Mouse (Mus musculus) midbrain, embryonic 11.5 days (tissue): ENCODE measurements around the gene Smyd1. TPM values are rescaled to one million over a fixed set of nuclear protein-coding genes. Genes with fewer than 3 reads are reported as not detected.
A peak's percentile ranks its signal among the peaks of the same experiment; 100 is the strongest.

Source experiments
- ATAC-seq: fragments of 200-750 bp; cut with Nextera tagmentation; 2 replicates; pipeline ENCODE4 v1.8.0; 2017; ENCODE audit warnings: moderate TSS enrichment, moderate library complexity; ENCODE audit not compliant: low FRiP score
- DNase-seq: peaks from one replicate; pipeline ENCODE4 v3.0.0; 2015; ENCODE audit warnings: low spot score; ENCODE audit errors: missing footprints
- H3K27ac ChIP-seq: fragments of 300-500 bp; sonication (generic); 2 replicates; pipeline ENCODE4 v1.5.1; 2014; ENCODE audit warnings: low read depth, low read length
- H3K27me3 ChIP-seq: fragments of 300-500 bp; sonication (generic); 2 replicates; pipeline ENCODE4 v1.6.1; 2014; ENCODE audit warnings: mild to moderate bottlenecking, low read length, moderate library complexity, mixed read lengths; ENCODE audit not compliant: control insufficient read depth, insufficient read depth
- H3K36me3 ChIP-seq: fragments of 300-500 bp; sonication (generic); 2 replicates; pipeline ENCODE4 v1.6.1; 2014; ENCODE audit warnings: mild to moderate bottlenecking, low read length, moderate library complexity, mixed read lengths; ENCODE audit not compliant: control insufficient read depth, insufficient read depth
- H3K4me1 ChIP-seq: fragments of 300-500 bp; sonication (generic); 2 replicates; pipeline ENCODE4 v1.6.1; 2014; ENCODE audit warnings: low read length; ENCODE audit not compliant: control insufficient read depth, insufficient read depth
- H3K4me2 ChIP-seq: fragments of 300-500 bp; sonication (generic); 2 replicates; pipeline ENCODE4 v1.6.1; 2014; ENCODE audit warnings: mild to moderate bottlenecking, moderate library complexity
- H3K4me3 ChIP-seq: fragments of 300-500 bp; sonication (generic); 2 replicates; pipeline ENCODE4 v1.5.1; 2014; ENCODE audit warnings: low read depth, low read length
- H3K9ac ChIP-seq: fragments of 300-500 bp; sonication (generic); 2 replicates; pipeline ENCODE4 v1.6.1; 2014; ENCODE audit warnings: low read length
- H3K9me3 ChIP-seq: fragments of 300-500 bp; sonication (generic); 2 replicates; pipeline ENCODE4 v1.6.1; 2016; ENCODE audit warnings: low read length; ENCODE audit not compliant: control insufficient read depth
- WGBS: fragments of 180-500 bp; shearing (Covaris S2); extraction: QIAGEN DNeasy Blood & Tissue Kit; methylation state at CpG from one replicate; pipeline ENCODE4 v1.1.7; 2014; 5-methylcytosine and 5-hydroxymethylcytosine counted together
- polyA plus RNA-seq: library from polyadenylated mRNA; unstranded; fragments of >200 nt; fragmentation: Nextera tagmentation; extraction: Ambion mirVana; gene quantifications from 2 replicates; pipeline ENCODE4 v1.2.1, GENCODE M21; 2014

Gene Smyd1
- polyA plus RNA-seq, 1 experiment from 2014 or later = 0.12 TPM

DNA sequence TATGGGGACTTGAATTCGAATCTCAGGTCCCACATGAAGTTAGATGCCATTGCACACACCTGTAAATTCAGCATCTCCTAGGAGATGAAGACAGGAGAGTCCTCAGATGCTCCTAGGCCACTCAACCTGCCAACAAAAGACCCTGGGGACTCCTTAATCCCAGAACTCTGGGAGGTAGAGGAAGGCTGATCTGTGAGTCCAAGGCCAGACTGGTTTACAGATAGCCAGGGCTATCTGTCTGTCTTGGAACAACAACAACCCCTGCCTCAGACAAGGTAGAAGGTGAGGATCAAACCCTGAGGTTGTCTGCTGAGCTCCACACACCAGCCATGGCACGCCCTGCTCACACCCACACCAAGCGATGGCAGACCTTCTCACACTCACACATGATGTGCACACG, 62.9 kb downstream of the Smyd1 start:
- Histone ChIP-seq H3K9me3 (no peaks in the 10 kb centered on the region), H3K36me3 (no peaks in the 10 kb centered on the region)
- WGBS = 86% methylated on average over 4 of the region's 4 CpGs

GRCm38 (mm10) chr6:71258562-71258961, 63.5 kb downstream of the Smyd1 start:
- no peaks in the 10 kb centered on the region for H3K9me3 ChIP-seq
- H3K36me3 ChIP-seq = no peaks in the 10 kb centered on the region
- no peak overlapping the region for H3K27ac ChIP-seq
- DNase-seq (no peak), ATAC-seq (no peak)
- H3K27me3 ChIP-seq = no peaks in the 10 kb centered on the region
- H3K4me2 ChIP-seq = no peak overlapping the region
- H3K9ac ChIP-seq = no peak overlapping the region
- 89% methylated on average over 2 of the region's 2 CpGs for WGBS
- no peaks in the 10 kb centered on the region for H3K4me1 ChIP-seq
- no peak overlapping the region for H3K4me3 ChIP-seq

More for the DNA sequence above, 62.9 kb downstream of the Smyd1 start:
- H3K4me1 ChIP-seq = no peaks in the 10 kb centered on the region
- no peak overlapping the region for H3K9ac ChIP-seq
- no peak overlapping the region for H3K4me3 ChIP-seq
- H3K4me2 ChIP-seq = no peak overlapping the region
- DNase-seq (no peak), ATAC-seq (no peak)
- no peak overlapping the region for H3K27ac ChIP-seq
- no peaks in the 10 kb centered on the region for H3K27me3 ChIP-seq

DNA sequence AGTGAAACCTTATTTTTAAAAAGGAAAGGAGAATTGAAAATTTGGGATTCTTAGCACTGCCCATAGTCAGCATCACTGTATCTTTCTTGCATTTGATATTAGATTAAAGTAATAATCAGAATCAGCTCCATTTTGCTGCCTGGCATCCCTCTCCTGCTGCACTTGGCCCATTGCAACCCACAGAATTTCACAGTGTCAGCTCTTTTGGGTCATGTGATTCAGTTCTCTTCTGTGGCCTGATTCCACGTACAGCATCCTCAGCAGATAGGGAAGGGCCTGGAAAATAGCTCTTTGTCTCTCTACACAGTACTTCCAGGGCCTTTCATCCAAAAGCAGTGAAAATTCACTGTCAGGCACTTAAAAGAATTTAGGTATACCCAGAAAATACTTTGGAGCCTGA, 64.7 kb downstream of the Smyd1 start:
- H3K27ac ChIP-seq = no peak overlapping the region
- no peaks in the 10 kb centered on the region for H3K27me3 ChIP-seq
- H3K36me3 ChIP-seq = no peaks in the 10 kb centered on the region
- H3K9me3 ChIP-seq = no peaks in the 10 kb centered on the region
- WGBS = 67% methylated on average over 1 of the region's 1 CpGs
- H3K4me2 ChIP-seq = no peak overlapping the region
- ATAC-seq = no peak
- H3K9ac ChIP-seq = no peak overlapping the region
- H3K4me1 ChIP-seq = no peaks in the 10 kb centered on the region
- no peak for DNase-seq
- no peak overlapping the region for H3K4me3 ChIP-seq

DNA sequence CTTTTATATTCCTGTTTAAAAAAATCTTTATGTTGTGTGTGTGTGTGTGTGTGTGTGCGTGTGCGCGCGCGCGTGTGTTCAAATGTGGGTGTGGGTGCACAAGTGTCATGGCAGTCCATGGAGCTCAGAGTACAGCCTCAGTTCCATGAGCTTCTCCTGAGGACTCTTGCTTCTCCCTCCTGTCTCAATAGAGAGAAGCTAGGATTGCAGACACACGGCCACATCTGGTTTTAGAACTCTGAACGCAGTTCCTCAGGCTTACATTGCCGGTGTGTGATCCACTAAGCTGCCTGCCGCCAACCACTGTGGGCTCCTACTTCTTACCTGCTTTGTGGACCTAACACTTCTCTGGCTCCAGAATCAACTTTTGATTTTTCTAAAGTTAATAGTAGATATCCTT, 65.9 kb downstream of the Smyd1 start:
- Histone ChIP-seq H3K27ac (no peak overlapping the region), H3K4me3 (no peak overlapping the region), H3K4me1 (no peaks in the 10 kb centered on the region), H3K9ac (no peak overlapping the region), H3K9me3 (no peaks in the 10 kb centered on the region), H3K4me2 (no peak overlapping the region), H3K27me3 (no peaks in the 10 kb centered on the region), H3K36me3 (no peaks in the 10 kb centered on the region)
- ATAC-seq = no peak
- no peak for DNase-seq
- WGBS = 91% methylated on average over 10 of the region's 10 CpGs

GRCm38 (mm10) chr6:71254456-71254855, 67.6 kb downstream of the Smyd1 start:
- no peaks in the 10 kb centered on the region for H3K9me3 ChIP-seq
- ATAC-seq = no peak
- no peaks in the 10 kb centered on the region for H3K4me1 ChIP-seq
- no peak overlapping the region for H3K9ac ChIP-seq
- no peaks in the 10 kb centered on the region for H3K27me3 ChIP-seq
- DNase-seq = no peak
- no peak overlapping the region for H3K27ac ChIP-seq
- H3K36me3 ChIP-seq = no peaks in the 10 kb centered on the region
- no peak overlapping the region for H3K4me3 ChIP-seq
- 92% methylated on average over 6 of the region's 6 CpGs for WGBS
- H3K4me2 ChIP-seq = no peak overlapping the region

DNA sequence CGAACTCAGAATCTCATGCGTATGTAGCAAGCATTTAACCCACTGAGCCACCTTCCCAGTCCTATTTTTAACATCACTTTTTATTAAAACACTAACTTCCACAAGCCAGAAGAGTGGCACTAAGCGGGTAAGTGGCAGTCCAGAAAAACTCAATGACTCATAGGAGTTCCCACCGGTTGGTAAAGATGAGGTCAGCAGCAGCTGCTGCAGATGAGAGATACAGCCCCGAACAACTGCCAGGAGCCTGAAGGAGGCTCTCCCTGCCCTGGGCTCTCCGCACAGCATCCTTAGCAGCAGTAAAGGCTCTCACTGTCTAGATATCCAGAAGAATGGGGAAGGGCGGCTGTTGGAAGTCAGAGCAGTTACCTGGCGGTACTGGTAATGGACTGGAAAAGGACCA, 71.1 kb downstream of the Smyd1 start:
- Histone ChIP-seq H3K4me1 (no peaks in the 10 kb centered on the region), H3K36me3 (no peaks in the 10 kb centered on the region), H3K9me3 (no peaks in the 10 kb centered on the region), H3K4me3 (no peak overlapping the region), H3K9ac (no peak overlapping the region), H3K27ac (no peak overlapping the region), H3K4me2 (no peak overlapping the region), H3K27me3 (no peaks in the 10 kb centered on the region)
- no peak for DNase-seq
- 86% methylated on average over 8 of the region's 8 CpGs for WGBS
- no peak for ATAC-seq

DNA sequence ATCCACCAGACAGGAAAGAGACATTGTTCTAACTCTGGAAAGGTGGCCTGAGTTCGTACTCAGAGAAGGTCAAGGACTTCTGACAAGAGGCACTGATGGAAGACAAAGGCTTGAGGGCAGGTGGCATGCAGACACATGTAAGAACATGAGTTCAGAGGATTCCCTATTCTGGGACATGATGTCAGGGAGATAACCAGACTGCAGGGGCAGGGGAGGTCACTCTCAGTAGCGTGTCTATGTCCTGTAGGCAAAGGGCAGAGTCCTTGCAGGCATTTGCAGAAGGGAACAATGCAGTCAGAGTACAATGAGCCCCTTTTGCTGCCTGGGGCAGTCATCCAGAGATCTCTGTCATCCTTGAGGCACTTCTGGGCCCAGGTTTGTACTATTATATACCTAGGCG, 72.4 kb downstream of the Smyd1 start:
- DNase-seq (no peak), ATAC-seq (no peak)
- H3K4me2 ChIP-seq = no peak overlapping the region
- H3K36me3 ChIP-seq = no peaks in the 10 kb centered on the region
- no peaks in the 10 kb centered on the region for H3K27me3 ChIP-seq
- H3K9ac ChIP-seq = no peak overlapping the region
- H3K9me3 ChIP-seq = no peaks in the 10 kb centered on the region
- 69% methylated on average over 3 of the region's 3 CpGs for WGBS
- H3K4me3 ChIP-seq = no peak overlapping the region
- H3K4me1 ChIP-seq = no peaks in the 10 kb centered on the region
- no peak overlapping the region for H3K27ac ChIP-seq

- no peaks in the 10 kb centered on the region for H3K36me3 ChIP-seq
- H3K4me2 ChIP-seq = no peak overlapping the region
- no peaks in the 10 kb centered on the region for H3K9me3 ChIP-seq
- ATAC-seq = no peak
- no peak overlapping the region for H3K4me3 ChIP-seq
- 94% methylated on average over 1 of the region's 1 CpGs for WGBS
- no peaks in the 10 kb centered on the region for H3K4me1 ChIP-seq
- peak; percentile 60 for DNase-seq
- no peaks in the 10 kb centered on the region for H3K27me3 ChIP-seq
- H3K9ac ChIP-seq = no peak overlapping the region
- H3K27ac ChIP-seq = no peak overlapping the region
These were observed 73.6 kb downstream of the Smyd1 start for GRCm38 (mm10) chr6:71248420-71248819.

DNA sequence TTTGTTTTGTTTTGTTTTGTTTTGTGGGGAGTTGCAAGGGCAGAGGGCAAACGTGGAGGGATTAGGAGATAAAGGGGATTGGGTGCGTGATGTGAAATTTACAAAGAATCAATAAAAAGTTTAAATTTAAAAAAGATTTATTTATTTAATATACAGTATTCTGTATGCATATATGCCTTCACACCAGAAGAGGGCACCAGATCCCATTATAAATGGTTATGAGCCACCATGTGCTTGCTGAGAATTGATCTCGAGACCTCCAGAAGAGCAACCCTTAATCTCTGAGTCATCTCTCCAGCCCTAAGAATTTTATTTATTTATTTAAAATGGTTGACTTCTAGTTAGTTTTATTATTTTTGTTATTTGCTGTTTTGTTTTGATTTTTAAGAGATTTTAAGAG, 78.8 kb downstream of the Smyd1 start:
- H3K9ac ChIP-seq = no peak overlapping the region
- no peak overlapping the region for H3K4me3 ChIP-seq
- no peaks in the 10 kb centered on the region for H3K36me3 ChIP-seq
- H3K27me3 ChIP-seq = no peaks in the 10 kb centered on the region
- ATAC-seq (no peak), DNase-seq (no peak)
- WGBS = 86% methylated on average over 3 of the region's 3 CpGs
- no peaks in the 10 kb centered on the region for H3K9me3 ChIP-seq
- H3K27ac ChIP-seq = no peak overlapping the region
- no peaks in the 10 kb centered on the region for H3K4me1 ChIP-seq
- no peak overlapping the region for H3K4me2 ChIP-seq

GRCm38 (mm10) chr6:71242811-71243210, 79.2 kb downstream of the Smyd1 start:
- H3K4me3 ChIP-seq = no peak overlapping the region
- ATAC-seq = no peak

More at GRCm38 (mm10) chr6:71242811-71243210, 79.2 kb downstream of the Smyd1 start:
- Histone ChIP-seq H3K9me3 (no peaks in the 10 kb centered on the region), H3K27me3 (no peaks in the 10 kb centered on the region), H3K9ac (no peak overlapping the region), H3K4me2 (no peak overlapping the region), H3K27ac (no peak overlapping the region), H3K4me1 (no peaks in the 10 kb centered on the region), H3K36me3 (no peaks in the 10 kb centered on the region)
- DNase-seq = no peak
- WGBS = 83% methylated on average over 1 of the region's 1 CpGs
